Mouse (Mus musculus) testis, postnatal 10 days (tissue): ENCODE measurements at regions not wholly inside any gene's neighbourhood (a gene's known extent, or its start where the extent isn't known, plus 50 kb on each side); places are given as distances from the start of the nearest gene placed in this dataset.

Experiments used
- DNase-seq: peaks from one replicate; pipeline ENCODE4 v3.0.0; 2021; ENCODE audit warnings: low spot score

GRCm38 (mm10) chrX:4899187-4899586 is 52.7 kb upstream of the Btbd35f27 start:
- peak; percentile 59 for DNase-seq
